Mouse (Mus musculus): ENCODE results near the gene Pick1.

DNA sequence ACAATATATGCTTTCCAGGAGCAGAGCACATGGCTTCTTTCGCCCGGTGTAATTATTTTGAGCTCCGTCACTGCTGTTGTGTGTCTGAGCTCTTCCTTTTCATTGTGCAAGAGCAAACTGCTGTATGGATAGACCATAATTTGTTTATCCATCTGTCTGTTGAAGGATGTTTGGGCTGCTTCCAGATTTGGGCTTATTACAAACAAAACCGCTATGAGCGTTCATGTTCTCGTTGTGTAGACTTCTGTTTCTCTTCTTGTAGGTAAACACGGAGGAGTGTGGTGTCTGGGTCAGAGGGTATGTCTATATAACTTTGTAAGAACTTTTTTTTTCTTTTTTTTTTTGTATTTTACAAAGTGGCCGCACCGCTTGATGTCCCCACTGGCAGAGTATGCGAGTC, 43.8 kb upstream of the Pick1 start:
- no peak for TF ChIP-seq GATA1 (IDR thresholded peaks at IDR 0.05; ENCODE audit: borderline replicate concordance, low read length)
- TF ChIP-seq FLI1 (IDR thresholded peaks at IDR 0.05; ENCODE audit: low read length) = no peak

Data from megakaryocyte, embryonic 14.5 days (primary cell).